Mouse (Mus musculus) CH12.LX (cell line): ENCODE results near the gene Stk33.

Experiments
- CTCF ChIP-seq, 2 experiments: IDR thresholded peaks in 1 of 2; conservative IDR thresholded peaks in 1 of 2; 2 replicates each; pipeline ENCODE4 v1.5.1; 2011 to 2012; ENCODE audit warnings: low read depth in 2 of 2, low read length in 2 of 2, improper control_type of control experiment in 1 of 2, inconsistent platforms in 1 of 2, mild to moderate bottlenecking in 1 of 2, moderate library complexity in 1 of 2
- EP300 ChIP-seq: IDR thresholded peaks from 2 replicates; pipeline ENCODE4 v1.6.1; 2011; ENCODE audit warnings: low read length, improper control_type of control experiment
- KAT2A ChIP-seq: IDR thresholded peaks from 2 replicates; pipeline ENCODE4 v1.6.1; 2012; ENCODE audit warnings: low read length, improper control_type of control experiment, inconsistent platforms; ENCODE audit not compliant: insufficient replicate concordance
- MAX ChIP-seq: IDR thresholded peaks from 2 replicates; pipeline ENCODE4 v1.6.1; 2011; ENCODE audit warnings: low read length, improper control_type of control experiment
- MYC ChIP-seq: IDR thresholded peaks from 2 replicates; pipeline ENCODE4 v1.6.1; 2011; ENCODE audit warnings: low read depth, mild to moderate bottlenecking, improper control_type of control experiment, low read length
- POLR2A ChIP-seq: IDR thresholded peaks from 2 replicates; pipeline ENCODE4 v1.6.1; 2011; ENCODE audit warnings: low read depth, mild to moderate bottlenecking, improper control_type of control experiment, low read length
- ZKSCAN1 ChIP-seq: IDR thresholded peaks from 2 replicates; pipeline ENCODE4 v1.6.1; 2012; ENCODE audit warnings: low read depth, inconsistent platforms, low read length, improper control_type of control experiment, borderline replicate concordance

GRCm38 (mm10) chr7:109234882-109235640 lies 203.8 kb downstream of the Stk33 start:
- no peak for TF ChIP-seq CTCF (conservative IDR thresholded peaks at IDR 0.05 in 1 of 2, IDR thresholded peaks at IDR 0.05 in 1 of 2; ENCODE audit: low read depth in 2 of 2, low read length in 2 of 2)
- TF ChIP-seq MYC = no peak
- TF ChIP-seq EP300 = no peak
- TF ChIP-seq MAX = no peak
- TF ChIP-seq ZKSCAN1 = no peak
- TF ChIP-seq KAT2A = no peak
- TF ChIP-seq POLR2A = no peak
